ENCODE assay signal across 31 mouse cellular contexts in genomic region chr7:47312289-47312688, GRCm38 (mm10). TPM values are rescaled to one million over a fixed set of nuclear protein-coding genes. Genes with fewer than 3 reads are reported as not detected.
A peak's percentile ranks its signal among the peaks of the same experiment; 100 is the strongest.
DNase-seq lines count a peak whose midpoint lies in the region; ATAC-seq and TF ChIP-seq lines count a peak whose summit lies in the region.
"Had no signal": no experiment of that assay in that cellular context is flagged by ENCODE, and none has a peak within 500 bp of the region (broad histone marks: within the 10 kb centered on the region; RNA-seq: fewer than 3 reads in every experiment).

No protein-coding gene starts in this region.

- H3K4me1 ChIP-seq in intestine, postnatal 0 days (replicated peaks; ENCODE audit: control insufficient read depth, insufficient read depth, low read length): no peaks in the 10 kb centered on the region
- no peaks in the 10 kb centered on the region for H3K4me1 ChIP-seq in intestine, embryonic 16.5 days (ENCODE audit: control insufficient read depth, insufficient read depth, low read length)
- H3K4me1 ChIP-seq: embryonic facial prominence, embryonic 10.5 days; heart, embryonic 13.5 days; limb, embryonic 10.5 days; midbrain, embryonic 10.5 days had no signal

- no peaks in the 10 kb centered on the region for H3K36me3 ChIP-seq in intestine, postnatal 0 days (ENCODE audit: control insufficient read depth, insufficient read depth)
- no peaks in the 10 kb centered on the region for H3K36me3 ChIP-seq in intestine, embryonic 16.5 days (ENCODE audit: control insufficient read depth, insufficient read depth, low read length)
- H3K36me3 ChIP-seq: embryonic facial prominence, embryonic 10.5 days; heart, embryonic 13.5 days; limb, embryonic 10.5 days; midbrain, embryonic 10.5 days had no signal

- no peak overlapping the region for H3K4me2 ChIP-seq in intestine, postnatal 0 days (replicated peaks; ENCODE audit: low read depth)
- no peak overlapping the region for H3K4me2 ChIP-seq in intestine, embryonic 16.5 days (ENCODE audit: low read depth, low read length)
- H3K4me2 ChIP-seq: heart, embryonic 13.5 days; liver, embryonic 11.5 days had no signal

- no peak overlapping the region for H3K27ac ChIP-seq in intestine, postnatal 0 days (ENCODE audit: low read depth, low read length)
- H3K27ac ChIP-seq in intestine, embryonic 16.5 days (ENCODE audit: low read length): no peak overlapping the region
- H3K27ac ChIP-seq: embryonic facial prominence, embryonic 10.5 days; heart, embryonic 13.5 days; hindbrain, postnatal 0 days; kidney, postnatal 0 days; left cerebral cortex, adult 2 months; limb, embryonic 10.5 days; midbrain, embryonic 10.5 days had no signal

- peak; percentile 10 for DNase-seq in thymus, postnatal 4 days
- no peak for DNase-seq in thymus, postnatal 14 days
- DNase-seq in right cerebral cortex, postnatal 14 days: no peak
- no peak for DNase-seq in layer of hippocampus, postnatal 25 days (ENCODE audit: extremely low spot score in 1 of 2, low spot score in 1 of 2)
- DNase-seq in heart, postnatal 36 days: no peak
- DNase-seq: adrenal gland, postnatal 36 days; cerebellum, adult 2 months; heart, adult 18-20 months; kidney, adult 18-20 months; lung, postnatal 14 days; right cerebral cortex, postnatal 25 days; thymus, adult 18-20 months had no signal

- H3K9me3 ChIP-seq in intestine, postnatal 0 days (ENCODE audit: control insufficient read depth): no peaks in the 10 kb centered on the region
- no peaks in the 10 kb centered on the region for H3K9me3 ChIP-seq in intestine, embryonic 16.5 days (ENCODE audit: control insufficient read depth, low read length)
- H3K9me3 ChIP-seq: limb, embryonic 10.5 days had no signal

- no peak for ATAC-seq in intestine, postnatal 0 days
- no peak for ATAC-seq in intestine, embryonic 16.5 days
- ATAC-seq in granulocyte monocyte progenitor cell, adult 5-6 weeks (replicated peaks; ENCODE audit: poor library complexity, severe bottlenecking): peak; percentile 85
- ATAC-seq: hindbrain, postnatal 0 days; Patski had no signal

- WGBS in intestine, postnatal 0 days: 31% methylated on average over 4 of the region's 4 CpGs
- WGBS in intestine, embryonic 16.5 days: 36% methylated on average over 4 of the region's 4 CpGs

- no peak overlapping the region for H3K4me3 ChIP-seq in intestine, postnatal 0 days (ENCODE audit: low read depth, low read length)
- H3K4me3 ChIP-seq in intestine, embryonic 16.5 days (ENCODE audit: low read length): no peak overlapping the region
- H3K4me3 ChIP-seq: embryonic facial prominence, embryonic 10.5 days; heart, embryonic 13.5 days; left cerebral cortex, adult 2 months; limb, embryonic 10.5 days; midbrain, embryonic 10.5 days had no signal

- intact Hi-C loops in heart, postnatal 36 days (cut with DNase I): no loop called here

- 0 out of 2 replicates have a peak, but pooled peaks have one; percentile 9 for TF ChIP-seq CTCF in intestine, postnatal 0 days (IDR thresholded peaks at IDR 0.05; ENCODE audit: low read depth)

- no peaks in the 10 kb centered on the region for H3K27me3 ChIP-seq in intestine, postnatal 0 days (replicated peaks; ENCODE audit: control insufficient read depth, insufficient read depth, low read length)
- H3K27me3 ChIP-seq in intestine, embryonic 16.5 days (replicated peaks; ENCODE audit: control insufficient read depth, insufficient read depth, low read length): no peaks in the 10 kb centered on the region
- H3K27me3 ChIP-seq: heart, embryonic 13.5 days; Patski had no signal

- no peak overlapping the region for H3K9ac ChIP-seq in intestine, postnatal 0 days (ENCODE audit: low read depth, low read length)
- H3K9ac ChIP-seq in intestine, embryonic 16.5 days (ENCODE audit: low read depth, low read length): no peak overlapping the region
- H3K9ac ChIP-seq: heart, embryonic 13.5 days had no signal

RNA-seq across cellular contexts. Expression of gene Mrgpra1, which starts 41.8 kb away (rescaled TPM):
- polyA plus RNA-seq in intestine, postnatal 0 days (2015; fragmentation: Nextera tagmentation; extraction: Ambion mirVana): not detected in 2 replicates
- not detected in 2 replicates for polyA plus RNA-seq in intestine, embryonic 16.5 days (2015; fragmentation: Nextera tagmentation; extraction: Ambion mirVana)
- total RNA-seq in granulocyte monocyte progenitor cell, adult 5-6 weeks (2014; fragmentation: Nextera tagmentation): not detected in 2 replicates
- not detected in 2 replicates for total RNA-seq in granulocyte monocyte progenitor cell, adult 5-6 weeks (2017)
- total RNA-seq in layer of hippocampus, postnatal 25 days (2021): not detected
- total RNA-seq in heart, postnatal 36 days (2021): not detected
- total RNA-seq: adrenal gland, postnatal 36 days; gastrocnemius, adult 8-10 months; heart, adult 18-20 months; heart, postnatal 25 days; hindbrain, postnatal 0 days; left cerebral cortex, adult 2 months; midbrain, postnatal 0 days; neutrophil, adult 5-6 weeks had no signal
- polyA plus RNA-seq: cerebellum, adult 2 months; embryonic facial prominence, embryonic 10.5 days; forebrain, embryonic 11.5 days; heart, embryonic 13.5 days; hindbrain, postnatal 0 days; kidney, postnatal 0 days; limb, embryonic 10.5 days; liver, embryonic 11.5 days; midbrain, embryonic 10.5 days; midbrain, postnatal 0 days; Patski; spleen, adult 2 months; stomach, embryonic 14.5 days had no signal

RNA-seq across cellular contexts. Expression of gene Mrgpra9, which starts 59.6 kb away (rescaled TPM):
- polyA plus RNA-seq in intestine, postnatal 0 days (2015; fragmentation: Nextera tagmentation; extraction: Ambion mirVana): not detected in 2 replicates
- not detected in 2 replicates for polyA plus RNA-seq in intestine, embryonic 16.5 days (2015; fragmentation: Nextera tagmentation; extraction: Ambion mirVana)
- total RNA-seq in granulocyte monocyte progenitor cell, adult 5-6 weeks (2014; fragmentation: Nextera tagmentation): not detected in 2 replicates
- total RNA-seq in granulocyte monocyte progenitor cell, adult 5-6 weeks (2017): not detected in 2 replicates
- total RNA-seq in layer of hippocampus, postnatal 25 days (2021): not detected
- not detected for total RNA-seq in heart, postnatal 36 days (2021)
- total RNA-seq: adrenal gland, postnatal 36 days; gastrocnemius, adult 8-10 months; heart, adult 18-20 months; heart, postnatal 25 days; hindbrain, postnatal 0 days; left cerebral cortex, adult 2 months; midbrain, postnatal 0 days; neutrophil, adult 5-6 weeks had no signal
- polyA plus RNA-seq: cerebellum, adult 2 months; embryonic facial prominence, embryonic 10.5 days; forebrain, embryonic 11.5 days; heart, embryonic 13.5 days; hindbrain, postnatal 0 days; kidney, postnatal 0 days; limb, embryonic 10.5 days; liver, embryonic 11.5 days; midbrain, embryonic 10.5 days; midbrain, postnatal 0 days; Patski; spleen, adult 2 months; stomach, embryonic 14.5 days had no signal
